Mouse (Mus musculus) limb, embryonic 14.5 days (tissue): ENCODE measurements around the gene Rexo4. TPM values are rescaled to one million over a fixed set of nuclear protein-coding genes. Genes with fewer than 3 reads are reported as not detected.

Experiments used
- ATAC-seq: fragments of 200-750 bp; cut with Nextera tagmentation; 2 replicates; pipeline ENCODE4 v1.8.0; 2017; ENCODE audit warnings: low read depth, moderate number of reproducible peaks, moderate TSS enrichment; ENCODE audit not compliant: low FRiP score
- DNase-seq: peaks from one replicate; pipeline ENCODE4 v3.0.0-alpha.2; 2015; ENCODE audit warnings: low spot score
- H3K27ac ChIP-seq: fragments of 300-500 bp; sonication (generic); replicated peaks from 2 replicates; pipeline ENCODE4 v1.5.1; 2014; ENCODE audit warnings: low read depth, mild to moderate bottlenecking, low read length, moderate library complexity, mixed read lengths
- H3K27me3 ChIP-seq: fragments of 300-500 bp; sonication (generic); 2 replicates; pipeline ENCODE4 v1.6.1; 2014; ENCODE audit warnings: low read length, mixed read lengths; ENCODE audit not compliant: control insufficient read depth, insufficient read depth
- H3K36me3 ChIP-seq: fragments of 300-500 bp; sonication (generic); 2 replicates; pipeline ENCODE4 v1.6.1; 2014; ENCODE audit warnings: mild to moderate bottlenecking, low read length, moderate library complexity, mixed read lengths; ENCODE audit not compliant: control insufficient read depth, insufficient read depth
- H3K4me1 ChIP-seq: fragments of 300-500 bp; sonication (generic); 2 replicates; pipeline ENCODE4 v1.6.1; 2014; ENCODE audit warnings: antibody characterized with exemption, low read length, mixed read lengths; ENCODE audit not compliant: control insufficient read depth, insufficient read depth
- H3K4me2 ChIP-seq: fragments of 300-500 bp; sonication (generic); replicated peaks from 2 replicates; pipeline ENCODE4 v1.6.1; 2014; ENCODE audit warnings: low read depth, mild to moderate bottlenecking, low read length, moderate library complexity; ENCODE audit not compliant: severe bottlenecking
- H3K4me3 ChIP-seq: fragments of 300-500 bp; sonication (generic); replicated peaks from 2 replicates; pipeline ENCODE4 v1.5.1; 2014; ENCODE audit warnings: low read length
- H3K9ac ChIP-seq: fragments of 300-500 bp; sonication (generic); 2 replicates; pipeline ENCODE4 v1.6.1; 2014; ENCODE audit warnings: mild to moderate bottlenecking, low read depth, low read length, moderate library complexity; ENCODE audit not compliant: severe bottlenecking
- H3K9me3 ChIP-seq: fragments of 300-500 bp; sonication (generic); 2 replicates; pipeline ENCODE4 v1.6.1; 2016; ENCODE audit warnings: low read length; ENCODE audit not compliant: control insufficient read depth
- POLR2A ChIP-seq: fragments of 200-500 bp; IDR thresholded peaks from 2 replicates; pipeline ENCODE4 v1.8.0; 2012; ENCODE audit warnings: inconsistent platforms, mild to moderate bottlenecking, moderate library complexity, borderline replicate concordance; ENCODE audit not compliant: insufficient read depth, insufficient read length; ENCODE audit errors: extremely low read depth
- WGBS: fragments of 180-500 bp; shearing (Covaris S2); extraction: QIAGEN DNeasy Blood & Tissue Kit; methylation state at CpG from one replicate; pipeline ENCODE4 v1.1.7; 2014; 5-methylcytosine and 5-hydroxymethylcytosine counted together
- polyA plus RNA-seq, 2 experiments: library from polyadenylated mRNA; depleted of rRNA in 1 of 2; stranded (reverse) in 1 of 2; unstranded in 1 of 2; fragments of >200 nt; fragmentation: Nextera tagmentation in 1 of 2; extraction: Ambion mirVana in 1 of 2; gene quantifications; 2 replicates each; pipeline versions ENCODE4 v1.2.1 to v1.2.3; 2012 to 2014

The Rexo4 gene
- 55.8 and 64.3 TPM in 2 replicates for polyA plus RNA-seq (2012; rRNA removed)
- polyA plus RNA-seq (2014; fragmentation: Nextera tagmentation; extraction: Ambion mirVana) = 46.1 and 49.5 TPM in 2 replicates

GRCm38 (mm10) chr2:26963923-26964723 is at the start of gene Rexo4:
Gene Rexo4 (minus strand): TSS chr2:26964386.
- Histone ChIP-seq H3K4me2 (peak within 1 kb of the TSS; percentile 59), H3K36me3 (peaks cover 28% of the 10 kb centered on the region), H3K4me3 (peak within 1 kb of the TSS; percentile 57), H3K9ac (peak within 1 kb of the TSS; percentile 83), H3K9me3 (no peaks in the 10 kb centered on the region), H3K4me1 (peaks cover 10% of the 10 kb centered on the region), H3K27ac (peak within 1 kb of the TSS; percentile 98), H3K27me3 (no peaks in the 10 kb centered on the region)
- ATAC-seq = peak; percentile 96
- peak; percentile 51; the same call in 1 of the 2 replicates for TF ChIP-seq POLR2A
- peak; percentile 93 for DNase-seq
- WGBS = under 1% methylated on average over 50 of the region's 50 CpGs

DNA sequence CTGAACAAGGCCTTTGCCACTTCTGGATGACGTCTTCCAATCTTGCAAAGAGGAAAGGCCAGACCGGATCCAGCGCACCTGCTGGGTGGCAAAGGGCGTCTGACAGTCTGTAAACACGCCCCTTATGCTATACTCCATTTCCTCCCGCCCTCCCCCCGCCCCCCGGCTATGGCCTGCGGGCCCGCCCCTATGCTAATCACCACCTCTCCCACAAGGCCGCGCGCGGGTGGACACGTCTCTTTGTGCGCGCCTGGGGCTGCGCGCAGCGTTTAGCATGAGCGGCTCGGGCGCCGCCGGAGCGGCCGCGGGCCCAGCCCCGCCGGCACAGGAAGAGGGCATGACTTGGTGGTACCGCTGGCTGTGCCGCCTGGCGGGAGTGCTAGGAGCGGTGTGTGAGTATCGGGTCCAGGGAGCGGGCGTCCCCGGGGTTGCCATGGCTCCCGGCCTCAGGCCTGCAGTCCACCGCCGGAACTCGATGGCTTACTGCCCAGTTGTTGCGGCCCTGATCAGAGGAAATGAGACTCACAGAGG is 45.6 kb upstream of the Rexo4 start, which contains the start of gene Cacfd1:
Gene Cacfd1 (plus strand): TSS at position 213 of the 531 bp plus-strand sequence.
- Histone ChIP-seq H3K27me3 (no peaks in the 10 kb centered on the region), H3K9me3 (no peaks in the 10 kb centered on the region), H3K4me1 (peaks cover 15% of the 10 kb centered on the region; the same call in 1 of the 2 replicates), H3K27ac (peak within 1 kb of the TSS; percentile 85), H3K36me3 (peaks cover 22% of the 10 kb centered on the region), H3K4me2 (peak within 1 kb of the TSS; percentile 79), H3K4me3 (peak within 1 kb of the TSS; percentile 79), H3K9ac (peak within 1 kb of the TSS; percentile 96)
- under 1% methylated on average over 41 of the region's 43 CpGs for WGBS
- TF ChIP-seq POLR2A = 0 out of 2 replicates have a peak, but pooled peaks have one; percentile 58
- DNase-seq = peak; percentile 88
- peak; percentile 97 for ATAC-seq

DNA sequence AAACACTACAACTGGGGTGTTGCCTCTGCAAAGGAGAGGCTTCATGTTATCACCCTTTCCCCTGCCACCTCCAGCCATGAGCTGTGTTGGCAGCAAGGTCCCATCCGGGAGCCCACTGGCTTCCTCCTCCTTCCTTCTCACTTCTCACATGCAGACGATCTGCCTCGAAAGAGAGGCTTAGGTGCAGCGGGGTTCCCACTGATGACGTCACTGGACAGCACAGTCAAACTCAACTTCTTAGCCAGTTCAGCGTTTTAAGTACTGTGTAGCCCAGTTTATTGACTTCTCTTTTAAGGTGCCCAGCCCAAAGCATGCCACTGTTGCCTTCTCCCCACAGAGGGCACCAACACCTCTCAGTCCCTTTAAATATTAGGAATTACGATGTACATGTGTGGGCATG is 43.5 kb upstream of the Rexo4 start:
- 0 out of 2 replicates have a peak, but pooled peaks cover 4% of the 10 kb centered on the region for H3K36me3 ChIP-seq
- no peak overlapping the region for H3K9ac ChIP-seq
- no peaks in the 10 kb centered on the region for H3K27me3 ChIP-seq
- peaks cover 15% of the 10 kb centered on the region; the same call in 1 of the 2 replicates for H3K4me1 ChIP-seq
- no peak for TF ChIP-seq POLR2A
- ATAC-seq = no peak
- H3K9me3 ChIP-seq = no peaks in the 10 kb centered on the region
- no peak for DNase-seq
- H3K4me3 ChIP-seq = no peak overlapping the region
- H3K4me2 ChIP-seq = no peak overlapping the region
- H3K27ac ChIP-seq = no peak overlapping the region
- 71% methylated on average over 7 of the region's 7 CpGs for WGBS

- Histone ChIP-seq H3K4me2 (no peak overlapping the region), H3K27me3 (no peaks in the 10 kb centered on the region), H3K4me1 (peaks cover 10% of the 10 kb centered on the region; the same call in 1 of the 2 replicates), H3K27ac (no peak overlapping the region), H3K4me3 (no peak overlapping the region), H3K36me3 (no peaks in the 10 kb centered on the region), H3K9ac (no peak overlapping the region), H3K9me3 (no peaks in the 10 kb centered on the region)
- no peak for DNase-seq
- no peak for TF ChIP-seq POLR2A
- no peak for ATAC-seq
- 46% methylated on average over 4 of the region's 4 CpGs for WGBS
Observed at GRCm38 (mm10) chr2:27006255-27006654, 42.1 kb upstream of the Rexo4 start.

GRCm38 (mm10) chr2:26997993-26998392 is 33.8 kb upstream of the Rexo4 start:
- no peak overlapping the region for H3K4me2 ChIP-seq
- ATAC-seq = no peak
- WGBS = 95% methylated on average over 6 of the region's 7 CpGs
- no peak overlapping the region for H3K9ac ChIP-seq
- H3K9me3 ChIP-seq = no peaks in the 10 kb centered on the region
- H3K27ac ChIP-seq = no peak overlapping the region
- H3K27me3 ChIP-seq = no peaks in the 10 kb centered on the region
- no peak for DNase-seq
- H3K4me3 ChIP-seq = no peak overlapping the region
- H3K36me3 ChIP-seq = no peaks in the 10 kb centered on the region
- no peak for TF ChIP-seq POLR2A
- H3K4me1 ChIP-seq = no peaks in the 10 kb centered on the region
